Mouse (Mus musculus): ENCODE measurements around the gene Zdhhc9. TPM values are rescaled to one million over a fixed set of nuclear protein-coding genes. Genes with fewer than 3 reads are reported as not detected.

Zdhhc9 gene
- polyA plus RNA-seq, 1 experiment from 2014 or later: 3.5 TPM

DNA sequence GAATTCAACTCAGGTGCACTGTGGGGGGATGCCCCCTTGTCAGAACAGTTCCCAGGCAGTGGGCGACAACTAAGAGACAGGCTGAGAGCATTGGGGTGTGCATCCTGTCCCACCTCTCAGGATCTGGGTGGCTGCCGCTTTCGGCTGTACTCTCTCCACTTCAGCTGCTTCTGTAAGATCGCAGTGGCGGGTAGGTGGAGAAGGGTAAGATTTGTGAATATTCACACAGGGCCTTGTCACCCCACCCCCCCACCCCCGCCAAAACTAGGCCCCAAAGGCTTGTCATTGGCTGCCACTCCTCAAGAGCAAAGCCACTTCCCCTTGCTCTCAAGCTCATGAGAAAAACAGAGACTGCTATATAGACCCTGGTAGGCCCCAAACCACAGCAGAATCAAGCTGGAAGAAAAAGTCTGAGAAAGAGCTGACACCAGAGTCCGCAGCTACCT lies 60.9 kb downstream of the Zdhhc9 start:
- peaks cover 7% of the 10 kb centered on the region for H3K4me1 ChIP-seq (ENCODE audit: insufficient read depth)
- H3K9ac ChIP-seq (replicated peaks): 0 out of 2 replicates have a peak overlapping the region, but pooled peaks have one; percentile 21
- H3K27me3 ChIP-seq (ENCODE audit: insufficient read depth, low read length): no peaks in the 10 kb centered on the region
- no peaks in the 10 kb centered on the region for H3K36me3 ChIP-seq (replicated peaks; ENCODE audit: insufficient read depth, low read length)
- DNase-seq (peak; percentile 18), ATAC-seq (0 out of 2 replicates have a peak, but pooled peaks have one; percentile 12)
- peak overlapping the region; percentile 61 for H3K4me2 ChIP-seq (ENCODE audit: low read depth, low read length)
- H3K27ac ChIP-seq (ENCODE audit: low read depth): peak overlapping the region; percentile 71; the same call in 1 of the 2 replicates
- no peaks in the 10 kb centered on the region for H3K9me3 ChIP-seq (ENCODE audit: low read length)
- 51% methylated on average over 7 of the region's 7 CpGs for WGBS (ENCODE audit: insufficient replicate concordance)
- H3K4me3 ChIP-seq (ENCODE audit: low read depth, low read length): peak overlapping the region; percentile 41
- TF ChIP-seq CTCF (IDR thresholded peaks at IDR 0.05; ENCODE audit: low read depth): no peak
- no peak for TF ChIP-seq EP300 (IDR thresholded peaks at IDR 0.05; ENCODE audit: low read depth)

DNA sequence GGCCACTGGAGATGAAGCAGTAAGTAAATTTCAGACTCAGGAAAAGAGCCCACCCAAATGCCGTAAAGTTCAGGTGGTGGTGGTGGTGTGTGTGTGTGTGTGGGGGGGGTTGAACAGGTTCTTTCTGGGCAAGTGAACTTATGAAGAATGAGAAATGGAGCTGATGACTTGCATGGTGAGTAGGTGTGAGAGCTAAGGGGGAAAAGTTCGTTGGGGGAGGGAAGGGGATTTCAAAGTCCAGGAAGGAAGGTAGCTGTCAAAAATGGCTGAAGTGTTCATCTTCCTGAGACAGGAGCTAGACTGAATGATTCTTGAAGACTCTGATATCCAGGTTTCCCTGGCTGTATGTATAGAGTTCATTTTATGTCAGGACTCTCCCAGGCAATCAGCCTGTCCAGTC lies 61.5 kb downstream of the Zdhhc9 start:
- peak overlapping the region; percentile 61 for H3K4me2 ChIP-seq (ENCODE audit: low read depth, low read length)
- peak overlapping the region; percentile 41 for H3K4me3 ChIP-seq (ENCODE audit: low read depth, low read length)

GRCm38 (mm10) chrX:48146262-48146661 lies 62.4 kb downstream of the Zdhhc9 start, which contains the start of gene Sash3:
Sash3 (plus strand) TSS chrX:48146436.
- Histone ChIP-seq H3K9me3 (ENCODE audit: low read length) (no peaks in the 10 kb centered on the region), H3K4me2 (ENCODE audit: low read depth, low read length) (peak within 1 kb of the TSS; percentile 61), H3K27ac (ENCODE audit: low read depth) (peak within 1 kb of the TSS; percentile 71), H3K4me3 (ENCODE audit: low read depth, low read length) (peak within 1 kb of the TSS; percentile 41), H3K27me3 (ENCODE audit: insufficient read depth, low read length) (no peaks in the 10 kb centered on the region), H3K4me1 (ENCODE audit: insufficient read depth) (peaks cover 3% of the 10 kb centered on the region; the same call in 1 of the 2 replicates), H3K36me3 (replicated peaks; ENCODE audit: insufficient read depth, low read length) (no peaks in the 10 kb centered on the region), H3K9ac (replicated peaks) (peak within 1 kb of the TSS; percentile 43)
- no peak for TF ChIP-seq EP300 (IDR thresholded peaks at IDR 0.05; ENCODE audit: low read depth)
- no peak for TF ChIP-seq CTCF (IDR thresholded peaks at IDR 0.05; ENCODE audit: low read depth)
- ATAC-seq (peak; percentile 68), DNase-seq (peak; percentile 56)
- 40% methylated on average over 4 of the region's 4 CpGs for WGBS (ENCODE audit: insufficient replicate concordance)

More for the DNA sequence above, 61.5 kb downstream of the Zdhhc9 start:
- Histone ChIP-seq H3K36me3 (replicated peaks; ENCODE audit: insufficient read depth, low read length) (no peaks in the 10 kb centered on the region), H3K27me3 (ENCODE audit: insufficient read depth, low read length) (no peaks in the 10 kb centered on the region), H3K27ac (ENCODE audit: low read depth) (peak overlapping the region; percentile 71), H3K9me3 (ENCODE audit: low read length) (no peaks in the 10 kb centered on the region), H3K9ac (replicated peaks) (peak overlapping the region; percentile 43), H3K4me1 (ENCODE audit: insufficient read depth) (peaks cover 3% of the 10 kb centered on the region; the same call in 1 of the 2 replicates)
- TF ChIP-seq CTCF (IDR thresholded peaks at IDR 0.05; ENCODE audit: low read depth) (no peak), EP300 (IDR thresholded peaks at IDR 0.05; ENCODE audit: low read depth) (no peak)
- peak; percentile 7 for DNase-seq
- WGBS (ENCODE audit: insufficient replicate concordance): 35% methylated on average over 2 of the region's 2 CpGs
- ATAC-seq: no peak

DNA sequence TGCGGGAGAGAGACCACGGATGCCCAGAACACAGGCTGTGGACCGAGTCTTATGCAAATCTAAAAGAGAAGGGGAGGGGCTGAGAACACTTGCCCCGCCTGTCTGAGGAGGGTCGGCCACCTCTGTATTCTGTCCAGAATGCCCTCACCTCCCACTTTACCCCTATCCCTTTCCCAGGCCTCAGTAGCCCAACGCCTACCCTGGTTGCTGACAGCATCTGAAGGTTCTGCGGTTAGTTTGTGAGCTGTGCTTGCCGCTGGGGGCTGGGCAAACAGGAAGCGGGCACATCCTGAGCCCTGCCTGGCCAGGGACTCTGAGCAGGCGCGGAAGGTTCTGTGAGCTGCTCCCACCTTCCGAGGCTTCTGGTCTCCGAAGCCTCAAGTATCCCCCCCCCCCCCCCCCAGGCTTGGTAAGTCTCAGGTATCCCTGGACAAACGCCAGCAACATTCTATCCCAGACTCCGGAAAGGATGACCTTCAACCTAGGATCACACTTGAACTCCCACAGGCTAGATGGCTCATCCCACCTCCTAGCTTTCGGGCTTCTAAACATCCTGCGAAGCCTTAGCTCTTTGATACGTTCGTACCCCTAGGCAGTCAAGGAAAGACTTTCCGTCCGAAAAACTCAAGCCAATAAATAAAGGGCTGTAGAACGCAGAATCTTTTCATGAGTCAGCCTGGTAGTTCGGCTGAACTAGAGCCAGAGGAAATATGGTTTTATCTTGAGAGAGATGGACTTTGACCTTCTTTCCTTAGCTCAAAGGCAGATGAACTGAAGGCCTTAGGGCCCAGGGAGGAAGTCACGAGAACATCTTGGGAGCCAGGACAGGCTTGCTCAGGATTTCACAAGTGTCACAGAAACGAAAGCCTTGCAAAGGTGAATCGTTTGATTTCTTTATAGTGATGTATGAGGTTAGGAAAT lies 65.0 kb downstream of the Zdhhc9 start:
- WGBS (ENCODE audit: insufficient replicate concordance): 35% methylated on average over 26 of the region's 26 CpGs
- no peaks in the 10 kb centered on the region for H3K9me3 ChIP-seq (ENCODE audit: low read length)
- no peaks in the 10 kb centered on the region for H3K36me3 ChIP-seq (replicated peaks; ENCODE audit: insufficient read depth, low read length)
- TF ChIP-seq EP300 (IDR thresholded peaks at IDR 0.05; ENCODE audit: low read depth) (no peak), CTCF (IDR thresholded peaks at IDR 0.05; ENCODE audit: low read depth) (no peak)
- peaks cover 4% of the 10 kb centered on the region; the same call in 1 of the 2 replicates for H3K4me1 ChIP-seq (ENCODE audit: insufficient read depth)
- peak overlapping the region; percentile 70 for H3K4me2 ChIP-seq (ENCODE audit: low read depth, low read length)
- 0 out of 2 replicates have a peak overlapping the region, but pooled peaks have one; percentile 26 for H3K9ac ChIP-seq (replicated peaks)
- ATAC-seq (peak; percentile 59), DNase-seq (peak; percentile 47)
- peak overlapping the region; percentile 33 for H3K4me3 ChIP-seq (ENCODE audit: low read depth, low read length)
- peak overlapping the region; percentile 73 for H3K27ac ChIP-seq (ENCODE audit: low read depth)
- H3K27me3 ChIP-seq (ENCODE audit: insufficient read depth, low read length): no peaks in the 10 kb centered on the region

GRCm38 (mm10) chrX:48141481-48141880 lies 67.2 kb downstream of the Zdhhc9 start:
- Histone ChIP-seq H3K27ac (ENCODE audit: low read depth) (peak overlapping the region; percentile 86), H3K4me1 (ENCODE audit: insufficient read depth) (peaks cover 8% of the 10 kb centered on the region; the same call in 1 of the 2 replicates), H3K9me3 (ENCODE audit: low read length) (no peaks in the 10 kb centered on the region), H3K9ac (replicated peaks) (no peak overlapping the region), H3K4me3 (ENCODE audit: low read depth, low read length) (no peak overlapping the region), H3K36me3 (replicated peaks; ENCODE audit: insufficient read depth, low read length) (no peaks in the 10 kb centered on the region), H3K4me2 (ENCODE audit: low read depth, low read length) (no peak overlapping the region), H3K27me3 (ENCODE audit: insufficient read depth, low read length) (no peaks in the 10 kb centered on the region)
- WGBS (ENCODE audit: insufficient replicate concordance): 29% methylated on average over 6 of the region's 6 CpGs
- no peak for DNase-seq
- ATAC-seq: 0 out of 2 replicates have a peak, but pooled peaks have one; percentile 14
- no peak for TF ChIP-seq EP300 (IDR thresholded peaks at IDR 0.05; ENCODE audit: low read depth)
- TF ChIP-seq CTCF (IDR thresholded peaks at IDR 0.05; ENCODE audit: low read depth): no peak

DNA sequence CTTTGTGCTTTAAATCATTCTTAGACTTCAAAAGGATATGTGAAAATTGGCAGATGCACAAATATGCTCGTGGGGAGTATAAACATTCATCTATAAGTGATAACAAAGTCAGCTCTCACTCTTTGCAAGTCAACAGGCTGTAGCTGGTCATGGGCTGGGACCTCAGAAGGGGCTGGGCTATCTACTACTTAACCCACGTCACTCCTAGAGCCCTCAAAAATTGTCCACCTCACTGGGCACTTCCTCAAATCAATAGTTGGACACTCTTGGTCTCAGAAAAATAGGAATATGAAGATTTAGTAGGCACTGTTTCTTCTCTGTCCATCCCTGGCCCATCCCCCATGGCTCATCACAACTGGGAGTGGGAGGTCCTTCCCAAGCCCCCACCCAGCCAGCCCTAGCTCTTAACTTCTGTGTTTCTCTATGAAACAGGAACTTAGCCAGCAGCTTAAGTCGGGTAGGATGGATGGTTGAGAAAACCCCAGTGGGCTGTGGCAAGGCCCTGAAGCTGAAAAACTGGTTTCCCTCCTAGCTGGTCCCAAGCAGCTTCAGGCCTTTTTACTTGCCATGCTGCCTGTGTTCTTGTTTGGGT lies 68.3 kb downstream of the Zdhhc9 start:
- peak; percentile 8 for DNase-seq
- Histone ChIP-seq H3K9ac (replicated peaks) (no peak overlapping the region), H3K4me2 (ENCODE audit: low read depth, low read length) (no peak overlapping the region), H3K9me3 (ENCODE audit: low read length) (no peaks in the 10 kb centered on the region), H3K4me3 (ENCODE audit: low read depth, low read length) (no peak overlapping the region), H3K27ac (ENCODE audit: low read depth) (peak overlapping the region; percentile 86), H3K27me3 (ENCODE audit: insufficient read depth, low read length) (no peaks in the 10 kb centered on the region), H3K4me1 (ENCODE audit: insufficient read depth) (peaks cover 8% of the 10 kb centered on the region; the same call in 1 of the 2 replicates), H3K36me3 (replicated peaks; ENCODE audit: insufficient read depth, low read length) (no peaks in the 10 kb centered on the region)
- 32% methylated on average over 3 of the region's 3 CpGs for WGBS (ENCODE audit: insufficient replicate concordance)
- TF ChIP-seq CTCF (IDR thresholded peaks at IDR 0.05; ENCODE audit: low read depth) (no peak), EP300 (IDR thresholded peaks at IDR 0.05; ENCODE audit: low read depth) (no peak)
- ATAC-seq: no peak
